Mouse (Mus musculus) neural tube, embryonic 11.5 days (tissue): ENCODE measurements around the gene Dock2. TPM values are rescaled to one million over a fixed set of nuclear protein-coding genes. Genes with fewer than 3 reads are reported as not detected.

Experiments used
- ATAC-seq: fragments of 200-750 bp; cut with Nextera tagmentation; 2 replicates; pipeline ENCODE4 v1.8.0; 2017; ENCODE audit warnings: moderate number of reproducible peaks, mild to moderate bottlenecking, moderate TSS enrichment, moderate library complexity; ENCODE audit not compliant: insufficient read depth, low FRiP score, low TSS enrichment
- DNase-seq: peaks from one replicate; pipeline ENCODE4 v3.0.0-alpha.2; 2015; ENCODE audit warnings: low spot score
- H3K27ac ChIP-seq: fragments of 300-500 bp; sonication (generic); 2 replicates; pipeline ENCODE4 v1.5.1; 2014; ENCODE audit warnings: low read depth, mild to moderate bottlenecking, low read length
- H3K27me3 ChIP-seq: fragments of 300-500 bp; sonication (generic); 2 replicates; pipeline ENCODE4 v1.6.1; 2014; ENCODE audit warnings: mild to moderate bottlenecking, low read length, mixed read lengths; ENCODE audit not compliant: control insufficient read depth, insufficient read depth
- H3K36me3 ChIP-seq: fragments of 300-500 bp; sonication (generic); 2 replicates; pipeline ENCODE4 v1.6.1; 2014; ENCODE audit warnings: mild to moderate bottlenecking, low read length, moderate library complexity, mixed read lengths; ENCODE audit not compliant: control insufficient read depth, insufficient read depth
- H3K4me1 ChIP-seq: fragments of 300-500 bp; sonication (generic); 2 replicates; pipeline ENCODE4 v1.6.1; 2014; ENCODE audit warnings: low read length, mixed read lengths; ENCODE audit not compliant: control insufficient read depth, insufficient read depth
- H3K4me2 ChIP-seq: fragments of 300-500 bp; sonication (generic); 2 replicates; pipeline ENCODE4 v1.6.1; 2014; ENCODE audit warnings: low read depth, mild to moderate bottlenecking, moderate library complexity
- H3K4me3 ChIP-seq: fragments of 300-500 bp; sonication (generic); 2 replicates; pipeline ENCODE4 v1.5.1; 2014; ENCODE audit warnings: low read depth, low read length
- H3K9ac ChIP-seq: fragments of 300-500 bp; sonication (generic); 2 replicates; pipeline ENCODE4 v1.6.1; 2014; ENCODE audit warnings: mild to moderate bottlenecking, low read length
- H3K9me3 ChIP-seq: fragments of 300-500 bp; sonication (generic); 2 replicates; pipeline ENCODE4 v1.6.1; 2016; ENCODE audit warnings: low read length; ENCODE audit not compliant: control insufficient read depth
- WGBS: fragments of 180-500 bp; shearing (Covaris S2); extraction: QIAGEN DNeasy Blood & Tissue Kit; methylation state at CpG from one replicate; pipeline ENCODE4 v1.1.7; 2014; 5-methylcytosine and 5-hydroxymethylcytosine counted together
- polyA plus RNA-seq: library from polyadenylated mRNA; unstranded; fragments of >200 nt; fragmentation: Nextera tagmentation; extraction: Ambion mirVana; gene quantifications from 2 replicates; pipeline ENCODE4 v1.2.1, GENCODE M21; 2014

Gene Dock2
- polyA plus RNA-seq, 1 experiment from 2014 or later, result 0.82 TPM

DNA sequence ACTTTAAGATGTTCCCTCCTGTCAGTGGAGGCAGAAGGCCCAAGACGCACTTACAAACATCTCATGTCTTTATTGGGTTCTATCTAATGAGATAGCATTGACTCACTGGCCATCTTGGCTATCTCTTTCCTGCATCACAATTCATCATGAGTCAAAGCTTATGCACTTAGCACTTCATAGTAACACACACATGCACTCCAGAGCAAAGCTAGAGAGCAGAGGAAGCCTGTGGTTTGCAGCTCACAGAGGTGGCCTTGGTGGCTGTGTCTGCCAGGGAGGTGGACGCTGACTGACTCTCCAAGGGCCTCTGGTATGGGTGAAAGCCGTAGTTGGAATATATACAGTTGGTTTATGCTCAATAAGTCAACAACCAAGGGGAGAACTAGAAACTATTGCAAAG is 387.9 kb downstream of the Dock2 start:
- H3K9me3 ChIP-seq, result no peaks in the 10 kb centered on the region
- WGBS, result 88% methylated on average over 3 of the region's 3 CpGs
- no peaks in the 10 kb centered on the region for H3K4me1 ChIP-seq

DNA sequence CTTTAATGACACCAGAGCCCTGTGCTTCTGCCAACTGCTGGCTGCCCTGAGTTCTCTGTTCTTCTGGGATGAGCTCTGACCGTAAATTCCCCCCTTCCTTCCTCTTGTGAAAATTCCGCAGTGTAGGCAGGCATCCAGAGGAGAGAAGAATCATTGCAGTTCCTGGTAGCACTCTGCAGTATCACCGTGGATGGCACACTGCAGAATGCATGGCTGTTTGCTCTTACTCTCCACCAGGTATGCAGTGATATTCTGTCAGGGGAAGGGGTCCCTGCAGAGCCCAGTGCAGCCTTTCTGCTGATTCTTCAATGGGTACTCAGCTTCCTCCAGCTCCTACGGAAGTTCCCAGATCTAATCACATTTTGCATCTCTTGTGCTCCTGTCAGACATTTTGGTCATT is 391.6 kb downstream of the Dock2 start:
- Histone ChIP-seq H3K4me1 (no peaks in the 10 kb centered on the region), H3K4me3 (no peak overlapping the region), H3K4me2 (no peak overlapping the region), H3K9me3 (no peaks in the 10 kb centered on the region), H3K27me3 (no peaks in the 10 kb centered on the region), H3K9ac (no peak overlapping the region), H3K36me3 (no peaks in the 10 kb centered on the region), H3K27ac (no peak overlapping the region)
- DNase-seq, result no peak
- 31% methylated on average over 4 of the region's 4 CpGs for WGBS
- ATAC-seq, result no peak

More for the DNA sequence above, 387.9 kb downstream of the Dock2 start:
- no peak overlapping the region for H3K4me2 ChIP-seq
- no peaks in the 10 kb centered on the region for H3K36me3 ChIP-seq
- DNase-seq, result no peak
- H3K27me3 ChIP-seq, result no peaks in the 10 kb centered on the region
- no peak overlapping the region for H3K27ac ChIP-seq
- no peak overlapping the region for H3K4me3 ChIP-seq
- no peak for ATAC-seq
- H3K9ac ChIP-seq, result no peak overlapping the region

- WGBS, result 87% methylated on average over 6 of the region's 6 CpGs
- Histone ChIP-seq H3K27me3 (no peaks in the 10 kb centered on the region), H3K4me1 (no peaks in the 10 kb centered on the region)
These were observed 394.2 kb downstream of the Dock2 start for GRCm38 (mm10) chr11:34389261-34390116.

GRCm38 (mm10) chr11:34385001-34385688 is 398.5 kb downstream of the Dock2 start:
- Histone ChIP-seq H3K4me1 (no peaks in the 10 kb centered on the region), H3K9me3 (no peaks in the 10 kb centered on the region), H3K36me3 (no peaks in the 10 kb centered on the region), H3K9ac (no peak overlapping the region), H3K4me2 (no peak overlapping the region), H3K27ac (no peak overlapping the region), H3K27me3 (no peaks in the 10 kb centered on the region), H3K4me3 (no peak overlapping the region)
- DNase-seq, result no peak
- ATAC-seq, result no peak
- 85% methylated on average over 1 of the region's 1 CpGs for WGBS

More at GRCm38 (mm10) chr11:34389261-34390116, 394.2 kb downstream of the Dock2 start:
- no peaks in the 10 kb centered on the region for H3K36me3 ChIP-seq
- H3K27ac ChIP-seq, result no peak overlapping the region
- H3K9ac ChIP-seq, result no peak overlapping the region
- ATAC-seq (no peak), DNase-seq (no peak)
- no peak overlapping the region for H3K4me2 ChIP-seq
- no peak overlapping the region for H3K4me3 ChIP-seq
- no peaks in the 10 kb centered on the region for H3K9me3 ChIP-seq

GRCm38 (mm10) chr11:34384178-34384577 is 399.5 kb downstream of the Dock2 start:
- Histone ChIP-seq H3K27me3 (no peaks in the 10 kb centered on the region), H3K4me3 (no peak overlapping the region), H3K9me3 (no peaks in the 10 kb centered on the region), H3K27ac (no peak overlapping the region), H3K36me3 (no peaks in the 10 kb centered on the region), H3K9ac (no peak overlapping the region), H3K4me1 (peaks cover 3% of the 10 kb centered on the region; the same call in 1 of the 2 replicates), H3K4me2 (no peak overlapping the region)
- no peak for DNase-seq
- no peak for ATAC-seq
- 82% methylated on average over 4 of the region's 4 CpGs for WGBS

- DNase-seq (no peak), ATAC-seq (no peak)
- Histone ChIP-seq H3K4me2 (no peak overlapping the region), H3K4me1 (peaks cover 3% of the 10 kb centered on the region; the same call in 1 of the 2 replicates), H3K9me3 (no peaks in the 10 kb centered on the region), H3K27me3 (no peaks in the 10 kb centered on the region), H3K36me3 (no peaks in the 10 kb centered on the region), H3K27ac (no peak overlapping the region), H3K4me3 (no peak overlapping the region), H3K9ac (no peak overlapping the region)
- 80% methylated on average over 3 of the region's 3 CpGs for WGBS
These were observed 400.2 kb downstream of the Dock2 start for GRCm38 (mm10) chr11:34383501-34383900.

- no peak overlapping the region for H3K4me2 ChIP-seq
- no peaks in the 10 kb centered on the region for H3K27me3 ChIP-seq
- WGBS, result 65% methylated on average over 6 of the region's 6 CpGs
- no peaks in the 10 kb centered on the region for H3K36me3 ChIP-seq
- no peak overlapping the region for H3K4me3 ChIP-seq
- H3K9me3 ChIP-seq, result no peaks in the 10 kb centered on the region
- no peak overlapping the region for H3K9ac ChIP-seq
- peaks cover 3% of the 10 kb centered on the region; the same call in 1 of the 2 replicates for H3K4me1 ChIP-seq
- H3K27ac ChIP-seq, result no peak overlapping the region
- ATAC-seq (no peak), DNase-seq (no peak)
These were observed 406.0 kb downstream of the Dock2 start for GRCm38 (mm10) chr11:34377649-34378048.

GRCm38 (mm10) chr11:34375557-34375956 is 408.1 kb downstream of the Dock2 start:
- peaks cover 3% of the 10 kb centered on the region; the same call in 1 of the 2 replicates for H3K4me1 ChIP-seq
- H3K9ac ChIP-seq, result no peak overlapping the region
- no peaks in the 10 kb centered on the region for H3K27me3 ChIP-seq
- H3K4me3 ChIP-seq, result no peak overlapping the region
- H3K9me3 ChIP-seq, result no peaks in the 10 kb centered on the region
- H3K27ac ChIP-seq, result no peak overlapping the region
- WGBS, result 70% methylated on average over 1 of the region's 1 CpGs
- ATAC-seq (no peak), DNase-seq (no peak)
- H3K36me3 ChIP-seq, result no peaks in the 10 kb centered on the region
- H3K4me2 ChIP-seq, result no peak overlapping the region
